Mouse (Mus musculus) C2C12 (cell line): ENCODE results near the gene Grk5. TPM values are rescaled to one million over a fixed set of nuclear protein-coding genes. Genes with fewer than 3 reads are reported as not detected.
"Not testable (repeated sequence)": the region's sequence is repeated elsewhere in the genome, so short reads cannot be mapped to it uniquely, and the experiment has no call there.

Experiments used
- H3K27me3 ChIP-seq: one replicate; pipeline ENCODE4 v1.6.1; 2011; ENCODE audit not compliant: control insufficient read depth, insufficient read depth, insufficient read length
- H3K36me3 ChIP-seq: one replicate; pipeline ENCODE4 v1.6.1; 2011; ENCODE audit not compliant: control insufficient read depth, insufficient read depth
- H3K4me3 ChIP-seq: one replicate; pipeline ENCODE4 v1.5.1; 2011; ENCODE audit warnings: mild to moderate bottlenecking, control low read depth; ENCODE audit not compliant: poor library complexity, insufficient read depth, severe bottlenecking
- H3K79me2 ChIP-seq: one replicate; pipeline ENCODE4 v1.6.1; 2011; ENCODE audit not compliant: control insufficient read depth, insufficient read depth
- H3K79me3 ChIP-seq: one replicate; pipeline ENCODE4 v1.6.1; 2011; ENCODE audit warnings: low read depth, control low read depth
- H3ac ChIP-seq: one replicate; pipeline ENCODE3; 2011; ENCODE audit warnings: low read depth; ENCODE audit not compliant: control insufficient read depth, insufficient read length
- CEBPB ChIP-seq: IDR thresholded peaks from one replicate; pipeline ENCODE4 v1.6.1; 2011; ENCODE audit warnings: low read depth, mild to moderate bottlenecking, control low read depth, moderate library complexity
- CTCF ChIP-seq: IDR thresholded peaks from one replicate; pipeline ENCODE4 v1.5.1; 2011; ENCODE audit not compliant: control insufficient read depth, insufficient read depth, insufficient read length
- FOSL1 ChIP-seq: IDR thresholded peaks from one replicate; pipeline ENCODE4 v1.8.0; 2011; ENCODE audit warnings: mild to moderate bottlenecking, low read length; ENCODE audit not compliant: poor library complexity, insufficient read depth, severe bottlenecking
- MAX ChIP-seq: IDR thresholded peaks from one replicate; pipeline ENCODE4 v1.6.1; 2011; ENCODE audit warnings: mild to moderate bottlenecking, control low read depth
- MYOD1 ChIP-seq: IDR thresholded peaks from one replicate; pipeline ENCODE4 v1.6.1; 2011; ENCODE audit warnings: low read depth; ENCODE audit not compliant: control insufficient read depth, insufficient read length
- MYOG ChIP-seq: IDR thresholded peaks from one replicate; pipeline ENCODE4 v1.6.1; 2011; ENCODE audit not compliant: control insufficient read depth, insufficient read length; ENCODE audit errors: extremely low read depth
- USF1 ChIP-seq: IDR thresholded peaks from one replicate; pipeline ENCODE4 v1.6.1; 2011; ENCODE audit warnings: low read depth, mild to moderate bottlenecking, control low read depth, moderate library complexity
- polyA plus RNA-seq: library from polyadenylated mRNA; unstranded; fragments of >200 nt; fragmentation: generic; extraction: Trizol; gene quantifications from one replicate; pipeline ENCODE4 v1.2.1, GENCODE M21; 2012; ENCODE audit warnings: missing spikeins

The Grk5 gene
- polyA plus RNA-seq, 1 experiment = 1.1 TPM

- H3K27me3 ChIP-seq = no peaks in the 10 kb centered on the region
- H3K4me3 ChIP-seq = no peak overlapping the region
- no peaks in the 10 kb centered on the region for H3K36me3 ChIP-seq
- TF ChIP-seq CEBPB (no peak), CTCF (no peak), MYOD1 (no peak), FOSL1 (no peak), USF1 (no peak), MAX (no peak), MYOG (no peak)
- no peak overlapping the region for H3ac ChIP-seq
- H3K79me3 ChIP-seq = no peaks in the 10 kb centered on the region
- no peaks in the 10 kb centered on the region for H3K79me2 ChIP-seq
These were observed 26.3 kb downstream of the Grk5 start for GRCm38 (mm10) chr19:60915862-60916261.

GRCm38 (mm10) chr19:60916869-60917570, 27.5 kb downstream of the Grk5 start:
- Histone ChIP-seq H3K27me3 (no peaks in the 10 kb centered on the region), H3K36me3 (no peaks in the 10 kb centered on the region), H3K4me3 (no peak overlapping the region), H3K79me3 (no peaks in the 10 kb centered on the region), H3ac (no peak overlapping the region), H3K79me2 (no peaks in the 10 kb centered on the region)
- TF ChIP-seq MAX (no peak), MYOG (no peak), FOSL1 (no peak), CTCF (no peak), MYOD1 (no peak), USF1 (no peak), CEBPB (no peak)

GRCm38 (mm10) chr19:60924534-60924933, 35.0 kb downstream of the Grk5 start:
- H3ac ChIP-seq, H3K27me3 ChIP-seq, H3K4me3 ChIP-seq, H3K79me3 ChIP-seq, H3K36me3 ChIP-seq, H3K79me2 ChIP-seq: not testable (repeated sequence)

- Histone ChIP-seq H3K79me2 (no peaks in the 10 kb centered on the region), H3ac (no peak overlapping the region), H3K79me3 (no peaks in the 10 kb centered on the region), H3K36me3 (no peaks in the 10 kb centered on the region), H3K4me3 (no peak overlapping the region), H3K27me3 (no peaks in the 10 kb centered on the region)
- TF ChIP-seq MYOG = no peak
- no peak for TF ChIP-seq FOSL1
- no peak for TF ChIP-seq USF1
- TF ChIP-seq MAX = no peak
- TF ChIP-seq MYOD1 = no peak
- TF ChIP-seq CTCF = no peak
- TF ChIP-seq CEBPB = no peak
These were observed 45.5 kb downstream of the Grk5 start for GRCm38 (mm10) chr19:60935001-60935400.

GRCm38 (mm10) chr19:60939954-60940379, 50.4 kb downstream of the Grk5 start:
- Histone ChIP-seq H3K4me3 (no peak overlapping the region), H3K79me3 (no peaks in the 10 kb centered on the region)

GRCm38 (mm10) chr19:60940866-60941265, 51.3 kb downstream of the Grk5 start:
- Histone ChIP-seq H3K79me2 (no peaks in the 10 kb centered on the region), H3K79me3 (no peaks in the 10 kb centered on the region), H3K4me3 (no peak overlapping the region), H3ac (no peak overlapping the region), H3K27me3 (no peaks in the 10 kb centered on the region), H3K36me3 (no peaks in the 10 kb centered on the region)
- TF ChIP-seq CEBPB (no peak), MYOD1 (no peak), MYOG (no peak), FOSL1 (no peak), MAX (no peak), CTCF (no peak)

More at GRCm38 (mm10) chr19:60939954-60940379, 50.4 kb downstream of the Grk5 start:
- H3K27me3 ChIP-seq = no peaks in the 10 kb centered on the region
- no peak overlapping the region for H3ac ChIP-seq
- TF ChIP-seq MAX (no peak), MYOG (no peak), CEBPB (no peak), CTCF (no peak), FOSL1 (no peak), USF1 (no peak), MYOD1 (no peak)
- H3K79me2 ChIP-seq = no peaks in the 10 kb centered on the region
- no peaks in the 10 kb centered on the region for H3K36me3 ChIP-seq
